Mouse (Mus musculus): Measurements from ENCODE around the gene Prr36. TPM values are rescaled to one million over a fixed set of nuclear protein-coding genes. Genes with fewer than 3 reads are reported as not detected.

Gene Prr36
- polyA plus RNA-seq, 1 experiment from 2014 or later: 4.4 TPM

DNA sequence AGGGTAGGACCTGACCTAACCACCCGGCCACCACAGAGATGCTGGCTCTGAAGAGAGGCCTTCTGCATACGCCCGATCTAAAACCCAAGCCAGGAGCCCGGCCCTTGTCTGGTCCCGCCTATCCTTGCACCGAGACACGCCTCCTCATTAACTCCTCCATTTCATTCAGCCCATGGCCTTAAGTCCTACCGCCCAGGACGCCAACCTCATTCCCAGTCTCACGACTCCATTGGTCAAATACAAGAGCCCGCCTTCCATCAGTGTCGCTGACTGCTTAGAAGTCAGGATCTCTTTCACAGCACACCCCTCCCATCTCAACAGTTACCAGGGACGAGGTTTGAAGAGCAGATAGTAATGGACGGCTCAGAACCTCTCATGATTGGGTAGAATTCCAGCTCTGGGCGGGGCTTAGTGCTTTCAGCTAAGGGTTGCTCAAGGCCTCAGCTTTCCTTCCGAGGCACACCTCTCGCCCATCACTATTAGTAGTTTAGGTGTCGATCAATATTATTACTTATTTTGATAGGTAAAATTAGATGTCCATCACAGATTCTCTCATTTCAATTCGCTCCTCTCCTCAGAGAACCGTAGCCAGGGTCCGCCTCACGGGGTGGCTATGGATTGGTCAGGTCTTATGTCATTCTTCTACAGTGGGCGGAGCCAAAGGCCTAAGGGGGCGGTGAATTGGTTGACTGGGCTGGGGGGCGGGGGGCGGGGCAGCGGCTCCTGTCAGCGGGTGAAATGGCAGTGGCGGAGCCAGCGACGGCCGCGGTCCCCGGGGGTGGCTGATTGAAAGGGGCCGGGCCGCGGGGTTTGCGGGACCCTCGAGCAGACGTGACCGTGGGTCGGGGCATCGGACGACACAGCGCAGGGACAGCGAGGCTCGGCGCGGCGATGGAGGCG, 51.2 kb downstream of the Prr36 start, which contains the start of gene Evi5l:
Evi5l (plus strand) TSS at position 716 of the 900 bp plus-strand sequence.
- Histone ChIP-seq H3K27me3 (ENCODE audit: control insufficient read depth, insufficient read depth, low read depth, low read length) (no peaks in the 10 kb centered on the region), H3K27ac (ENCODE audit: low read length) (0 out of 2 replicates have a peak within 1 kb of the TSS, but pooled peaks have one; percentile 28), H3K4me2 (ENCODE audit: low read depth, low read length) (peak within 1 kb of the TSS; percentile 82), H3K36me3 (ENCODE audit: control insufficient read depth, insufficient read depth, low read length) (no peaks in the 10 kb centered on the region), H3K9me3 (ENCODE audit: control insufficient read depth, low read length) (no peaks in the 10 kb centered on the region), H3K4me1 (replicated peaks; ENCODE audit: control insufficient read depth, insufficient read depth, low read length) (peaks cover 8% of the 10 kb centered on the region; the same call in 1 of the 2 replicates), H3K4me3 (ENCODE audit: low read length) (peak within 1 kb of the TSS; percentile 83), H3K9ac (ENCODE audit: low read length) (peak within 1 kb of the TSS; percentile 92)
- WGBS: 1% methylated on average over 43 of the region's 51 CpGs
- ATAC-seq (ENCODE audit: low read depth): peak; percentile 98

DNA sequence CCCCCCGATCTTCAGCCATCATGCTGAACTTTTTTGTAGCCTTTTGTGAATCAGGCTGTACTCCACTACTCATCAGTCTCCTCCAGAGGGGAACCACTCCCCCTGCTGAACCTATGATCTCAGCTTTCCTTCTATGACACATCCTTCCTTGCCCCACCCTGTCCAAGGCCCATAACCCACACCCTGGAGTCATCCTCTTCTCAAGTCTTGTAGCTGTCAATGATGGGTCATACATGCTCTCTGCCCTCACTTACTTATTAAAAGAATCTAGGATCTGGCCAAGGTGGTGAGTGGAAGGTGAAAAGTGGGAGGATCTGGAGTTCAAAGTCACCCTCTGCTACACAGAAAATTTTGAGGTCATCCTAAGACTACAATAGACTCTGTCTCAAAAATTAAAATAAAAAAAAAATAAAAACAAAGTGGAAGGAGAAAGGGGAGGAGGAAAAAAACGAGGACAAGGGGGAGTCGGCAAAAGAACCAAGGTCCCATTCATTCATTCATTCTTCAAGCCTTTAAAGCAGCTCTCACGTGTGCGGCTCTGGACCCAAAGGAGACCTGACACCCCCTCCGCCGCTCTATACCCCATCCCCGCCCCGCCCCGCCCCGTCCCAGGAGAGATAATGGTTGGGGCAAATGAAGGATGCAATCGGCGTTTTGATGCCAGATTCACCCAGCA, 51.9 kb downstream of the Prr36 start:
- peak overlapping the region; percentile 67 for H3K9ac ChIP-seq (ENCODE audit: low read length)
- WGBS: under 1% methylated on average over 12 of the region's 13 CpGs
- H3K4me2 ChIP-seq (ENCODE audit: low read depth, low read length): peak overlapping the region; percentile 66
- H3K36me3 ChIP-seq (ENCODE audit: control insufficient read depth, insufficient read depth, low read length): no peaks in the 10 kb centered on the region
- peak overlapping the region; percentile 83 for H3K4me3 ChIP-seq (ENCODE audit: low read length)
- peaks cover 8% of the 10 kb centered on the region; the same call in 1 of the 2 replicates for H3K4me1 ChIP-seq (replicated peaks; ENCODE audit: control insufficient read depth, insufficient read depth, low read length)
- no peak for ATAC-seq (ENCODE audit: low read depth)
- H3K27ac ChIP-seq (ENCODE audit: low read length): 0 out of 2 replicates have a peak overlapping the region, but pooled peaks have one; percentile 28
- no peaks in the 10 kb centered on the region for H3K27me3 ChIP-seq (ENCODE audit: control insufficient read depth, insufficient read depth, low read depth, low read length)
- no peaks in the 10 kb centered on the region for H3K9me3 ChIP-seq (ENCODE audit: control insufficient read depth, low read length)

DNA sequence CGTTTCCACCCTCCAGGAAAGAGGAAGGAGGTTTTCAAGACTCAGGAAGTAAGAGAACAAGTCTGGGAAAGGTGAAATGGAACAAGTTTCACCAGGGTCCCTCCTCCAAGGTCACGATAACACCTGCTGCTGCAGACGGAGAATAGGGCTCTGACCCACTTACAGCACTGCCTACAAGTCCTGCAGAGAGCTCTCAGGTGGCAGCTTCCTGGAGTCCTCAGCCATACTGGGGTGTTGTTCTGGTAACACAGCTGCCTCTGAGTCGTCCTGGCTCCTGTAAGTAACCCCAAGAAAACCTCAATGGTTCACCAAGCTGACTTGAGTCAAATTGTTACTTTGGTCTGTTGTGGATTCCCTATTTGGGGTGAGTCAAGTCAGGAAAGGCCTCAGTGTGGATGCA, 54.5 kb downstream of the Prr36 start:
- WGBS: 45% methylated on average over 4 of the region's 4 CpGs
- peaks cover 8% of the 10 kb centered on the region; the same call in 1 of the 2 replicates for H3K4me1 ChIP-seq (replicated peaks; ENCODE audit: control insufficient read depth, insufficient read depth, low read length)
- H3K4me3 ChIP-seq (ENCODE audit: low read length): no peak overlapping the region

More for the DNA sequence above, 54.5 kb downstream of the Prr36 start:
- Histone ChIP-seq H3K36me3 (ENCODE audit: control insufficient read depth, insufficient read depth, low read length) (no peaks in the 10 kb centered on the region), H3K27me3 (ENCODE audit: control insufficient read depth, insufficient read depth, low read depth, low read length) (no peaks in the 10 kb centered on the region), H3K9ac (ENCODE audit: low read length) (no peak overlapping the region), H3K9me3 (ENCODE audit: control insufficient read depth, low read length) (no peaks in the 10 kb centered on the region), H3K27ac (ENCODE audit: low read length) (no peak overlapping the region), H3K4me2 (ENCODE audit: low read depth, low read length) (no peak overlapping the region)
- no peak for ATAC-seq (ENCODE audit: low read depth)

Other genes with a start within 250 kb of the Prr36 start
- gene Cd209f, start 111.6 kb downstream of the Prr36 start, polyA plus RNA-seq (2015; fragmentation: Nextera tagmentation; extraction: Ambion mirVana): not detected in 2 replicates
- not detected in 2 replicates for gene Cd209g, start 83.4 kb downstream of the Prr36 start, polyA plus RNA-seq (2015; fragmentation: Nextera tagmentation; extraction: Ambion mirVana)
- gene Evi5l, start 50.9 kb downstream of the Prr36 start, polyA plus RNA-seq (2015; fragmentation: Nextera tagmentation; extraction: Ambion mirVana): 24.1 and 24.5 TPM in 2 replicates
- 6.0 and 6.7 TPM in 2 replicates for gene Lrrc8e, start 9.4 kb upstream of the Prr36 start, polyA plus RNA-seq (2015; fragmentation: Nextera tagmentation; extraction: Ambion mirVana)
- gene Map2k7, start 21.3 kb upstream of the Prr36 start, polyA plus RNA-seq (2015; fragmentation: Nextera tagmentation; extraction: Ambion mirVana): 26.8 and 29.1 TPM in 2 replicates
- gene Gm49320, start 21.4 kb upstream of the Prr36 start, polyA plus RNA-seq (2015; fragmentation: Nextera tagmentation; extraction: Ambion mirVana): 1.1 and 1.6 TPM in 2 replicates
- 3.4 and 4.2 TPM in 2 replicates for gene Tgfbr3l, start 30.8 kb upstream of the Prr36 start, polyA plus RNA-seq (2015; fragmentation: Nextera tagmentation; extraction: Ambion mirVana)
- 48.7 and 52.0 TPM in 2 replicates for gene Snapc2, start 35.6 kb upstream of the Prr36 start, polyA plus RNA-seq (2015; fragmentation: Nextera tagmentation; extraction: Ambion mirVana)
- gene Ctxn1, start 41.8 kb upstream of the Prr36 start, polyA plus RNA-seq (2015; fragmentation: Nextera tagmentation; extraction: Ambion mirVana): 54.4 and 58.0 TPM in 2 replicates
- 56.5 and 57.2 TPM in 2 replicates for gene Timm44, start 58.5 kb upstream of the Prr36 start, polyA plus RNA-seq (2015; fragmentation: Nextera tagmentation; extraction: Ambion mirVana)
- 18.2 and 25.8 TPM in 2 replicates for gene Ccl25, start 107.8 kb upstream of the Prr36 start, polyA plus RNA-seq (2015; fragmentation: Nextera tagmentation; extraction: Ambion mirVana)
- 197 and 224 TPM in 2 replicates for gene Elavl1, start 108.0 kb upstream of the Prr36 start, polyA plus RNA-seq (2015; fragmentation: Nextera tagmentation; extraction: Ambion mirVana)